Mouse (Mus musculus) liver, postnatal 0 days (tissue): Measurements from ENCODE around the gene Fzd9.

Source experiments
- CTCF ChIP-seq: sonication (generic); IDR thresholded peaks from 2 replicates; pipeline ENCODE4 v1.5.1; 2016; ENCODE audit warnings: antibody characterized with exemption, low read depth
- EP300 ChIP-seq: IDR thresholded peaks from 2 replicates; pipeline ENCODE4 v1.6.1; 2016; ENCODE audit warnings: antibody characterized with exemption, low read depth, mild to moderate bottlenecking

DNA sequence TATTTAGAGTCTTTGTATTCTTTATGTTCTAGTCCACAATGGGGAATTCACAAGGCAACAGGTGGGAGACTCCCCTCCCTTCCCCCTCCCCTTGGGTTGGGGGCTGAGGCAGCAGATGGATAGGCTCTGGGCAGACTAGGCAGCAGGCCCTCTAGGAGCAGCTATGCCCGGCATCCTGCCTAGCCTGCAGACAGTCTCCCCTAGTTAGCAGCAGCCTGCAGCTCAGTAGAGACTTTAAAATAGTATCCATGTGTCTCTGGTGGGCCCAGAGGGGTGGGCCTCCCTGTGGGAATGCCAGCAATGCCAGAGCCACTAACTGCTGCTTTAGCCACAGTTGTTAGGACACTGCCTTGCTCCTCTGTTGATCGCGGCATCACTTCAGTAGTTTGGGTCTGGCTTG lies 8.4 kb downstream of the Fzd9 start:
- TF ChIP-seq CTCF (no peak), EP300 (no peak)
